Mouse (Mus musculus): Measurements from ENCODE around the gene Gm13078.

The Gm13078 gene

GRCm38 (mm10) chr4:143719155-143719554, at the start of gene Gm13078:
TSS of gene Gm13078 (plus strand) at chr4:143719455.
- no peak for DNase-seq (ENCODE audit: low read depth)

GRCm38 (mm10) chr4:143702611-143703010, 16.6 kb upstream of the Gm13078 start, which contains the start of gene Gm13089:
TSS of gene Gm13089 (minus strand) at chr4:143702711.
- DNase-seq (ENCODE audit: low read depth): no peak

All from induced T-regulatory cell, adult 2 months (primary cell).